ENCODE assay signal across 8 mouse cellular contexts in the genomic region with DNA sequence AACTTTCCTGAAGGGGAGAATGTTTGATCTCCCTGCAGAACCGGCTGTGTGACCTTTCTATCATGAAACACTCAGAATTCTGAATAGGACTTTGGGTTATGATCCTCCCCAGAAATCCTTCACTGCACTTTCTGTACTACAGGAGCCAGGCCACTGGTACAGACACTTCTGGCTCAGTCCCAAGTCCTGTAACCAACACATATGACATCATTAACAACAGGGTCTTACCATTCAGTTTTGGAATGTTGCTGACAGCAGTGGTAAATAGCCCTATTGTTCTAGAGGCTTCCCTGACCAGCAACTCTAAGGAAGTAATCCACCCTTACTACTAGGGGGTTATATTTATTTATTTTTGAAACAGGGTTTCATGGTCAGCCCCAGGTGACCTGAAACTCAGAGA. TPM values are rescaled to one million over a fixed set of nuclear protein-coding genes. Genes with fewer than 3 reads are reported as not detected.
DNase-seq lines count a peak whose midpoint lies in the region; ATAC-seq and TF ChIP-seq lines count a peak whose summit lies in the region.

Gene Proca1 (plus strand): TSS at position 280 of the 400 bp plus-strand sequence.

- H3K9ac ChIP-seq in forebrain, embryonic 11.5 days (ENCODE audit: low read length) = no peak within 1 kb of the TSS
- no peak within 1 kb of the TSS for H3K9ac ChIP-seq in forebrain, embryonic 14.5 days (ENCODE audit: low read length)
- no peak within 1 kb of the TSS for H3K9ac ChIP-seq in hindbrain, embryonic 16.5 days (ENCODE audit: low read depth, low read length)
- no peak within 1 kb of the TSS for H3K9ac ChIP-seq in neural tube, embryonic 13.5 days

- peak within 1 kb of the TSS; percentile 35; the same call in 1 of the 2 replicates for H3K4me3 ChIP-seq in forebrain, embryonic 11.5 days (ENCODE audit: low read depth, low read length)
- no peak within 1 kb of the TSS for H3K4me3 ChIP-seq in forebrain, embryonic 14.5 days (ENCODE audit: low read depth, low read length)
- peak within 1 kb of the TSS; percentile 91 for H3K4me3 ChIP-seq in megakaryocyte, embryonic 14.5 days (replicated peaks)
- no peak within 1 kb of the TSS for H3K4me3 ChIP-seq in hindbrain, embryonic 16.5 days (ENCODE audit: low read length)
- peak within 1 kb of the TSS; percentile 36; the same call in 1 of the 2 replicates for H3K4me3 ChIP-seq in neural tube, embryonic 13.5 days
- H3K4me3 ChIP-seq in layer of hippocampus, adult 2 months = no peak within 1 kb of the TSS

- 74% methylated on average over 1 of the region's 1 CpGs for WGBS in forebrain, embryonic 11.5 days
- WGBS in forebrain, embryonic 14.5 days = 88% methylated on average over 1 of the region's 1 CpGs
- 85% methylated on average over 1 of the region's 1 CpGs for WGBS in hindbrain, embryonic 16.5 days
- WGBS in neural tube, embryonic 13.5 days = 85% methylated on average over 1 of the region's 1 CpGs

- H3K27me3 ChIP-seq in forebrain, embryonic 11.5 days (ENCODE audit: control insufficient read depth, insufficient read depth, low read length) = no peaks in the 10 kb centered on the region
- no peaks in the 10 kb centered on the region for H3K27me3 ChIP-seq in forebrain, embryonic 14.5 days (replicated peaks; ENCODE audit: control insufficient read depth, insufficient read depth, low read length)
- H3K27me3 ChIP-seq in megakaryocyte, embryonic 14.5 days (replicated peaks) = peaks cover 52% of the 10 kb centered on the region
- no peaks in the 10 kb centered on the region for H3K27me3 ChIP-seq in hindbrain, embryonic 16.5 days (replicated peaks; ENCODE audit: control insufficient read depth, insufficient read depth, low read length)
- no peaks in the 10 kb centered on the region for H3K27me3 ChIP-seq in neural tube, embryonic 13.5 days

- ATAC-seq in forebrain, embryonic 11.5 days (replicated peaks; ENCODE audit: low FRiP score) = no peak
- ATAC-seq in forebrain, embryonic 14.5 days = no peak
- no peak for ATAC-seq in megakaryocyte, adult 5-6 weeks (ENCODE audit: poor library complexity, severe bottlenecking)
- ATAC-seq in hindbrain, embryonic 16.5 days = no peak
- ATAC-seq in neural tube, embryonic 13.5 days (ENCODE audit: low read depth) = no peak

- H3K4me1 ChIP-seq in forebrain, embryonic 11.5 days (replicated peaks; ENCODE audit: control insufficient read depth, insufficient read depth, low read length) = peaks cover 14% of the 10 kb centered on the region; the same call in 1 of the 2 replicates
- peaks cover 9% of the 10 kb centered on the region for H3K4me1 ChIP-seq in forebrain, embryonic 14.5 days (ENCODE audit: control insufficient read depth, insufficient read depth, low read length)
- peaks cover 52% of the 10 kb centered on the region for H3K4me1 ChIP-seq in megakaryocyte, embryonic 14.5 days
- peaks cover 12% of the 10 kb centered on the region for H3K4me1 ChIP-seq in hindbrain, embryonic 16.5 days (ENCODE audit: control insufficient read depth, insufficient read depth, low read depth, low read length)
- peaks cover 25% of the 10 kb centered on the region for H3K4me1 ChIP-seq in neural tube, embryonic 13.5 days (replicated peaks)

- no peaks in the 10 kb centered on the region for H3K9me3 ChIP-seq in forebrain, embryonic 11.5 days (ENCODE audit: control insufficient read depth, low read length)
- H3K9me3 ChIP-seq in forebrain, embryonic 14.5 days (replicated peaks; ENCODE audit: control insufficient read depth, low read length) = no peaks in the 10 kb centered on the region
- H3K9me3 ChIP-seq in megakaryocyte, embryonic 14.5 days = peaks cover 9% of the 10 kb centered on the region
- no peaks in the 10 kb centered on the region for H3K9me3 ChIP-seq in hindbrain, embryonic 16.5 days (ENCODE audit: control insufficient read depth, low read length)
- no peaks in the 10 kb centered on the region for H3K9me3 ChIP-seq in neural tube, embryonic 13.5 days

- H3K27ac ChIP-seq in forebrain, embryonic 11.5 days (ENCODE audit: low read depth, low read length) = no peak within 1 kb of the TSS
- no peak within 1 kb of the TSS for H3K27ac ChIP-seq in forebrain, embryonic 14.5 days (ENCODE audit: low read depth, low read length)
- no peak within 1 kb of the TSS for H3K27ac ChIP-seq in hindbrain, embryonic 16.5 days (ENCODE audit: low read depth, low read length)
- no peak within 1 kb of the TSS for H3K27ac ChIP-seq in neural tube, embryonic 13.5 days (replicated peaks)
- no peak within 1 kb of the TSS for H3K27ac ChIP-seq in layer of hippocampus, adult 2 months

- TF ChIP-seq CTCF in layer of hippocampus, adult 2 months (conservative IDR thresholded peaks at IDR 0.05) = no peak

- no peak for DNase-seq in forebrain, embryonic 11.5 days (ENCODE audit: low spot score)
- DNase-seq in forebrain, embryonic 14.5 days (ENCODE audit: low spot score) = no peak
- no peak for DNase-seq in layer of hippocampus, adult 2 months (ENCODE audit: low spot score in 2 of 2)
- DNase-seq in cerebellum, postnatal 36 days = no peak

- no peak within 1 kb of the TSS for H3K4me2 ChIP-seq in forebrain, embryonic 11.5 days (ENCODE audit: low read depth, low read length, severe bottlenecking)
- no peak within 1 kb of the TSS; the same call in 1 of the 2 replicates for H3K4me2 ChIP-seq in forebrain, embryonic 14.5 days (ENCODE audit: low read length)
- peak within 1 kb of the TSS; percentile 58; the same call in 1 of the 2 replicates for H3K4me2 ChIP-seq in hindbrain, embryonic 16.5 days (ENCODE audit: low read length)
- H3K4me2 ChIP-seq in neural tube, embryonic 13.5 days = peak within 1 kb of the TSS; percentile 50; the same call in 1 of the 2 replicates

- H3K36me3 ChIP-seq in forebrain, embryonic 11.5 days (ENCODE audit: control insufficient read depth, insufficient read depth, low read length) = peaks cover 5% of the 10 kb centered on the region
- H3K36me3 ChIP-seq in forebrain, embryonic 14.5 days (ENCODE audit: control insufficient read depth, insufficient read depth, low read length) = peaks cover 30% of the 10 kb centered on the region
- H3K36me3 ChIP-seq in megakaryocyte, embryonic 14.5 days (replicated peaks; ENCODE audit: low read length) = no peaks in the 10 kb centered on the region
- peaks cover 9% of the 10 kb centered on the region; the same call in 1 of the 2 replicates for H3K36me3 ChIP-seq in hindbrain, embryonic 16.5 days (ENCODE audit: control insufficient read depth, insufficient read depth, low read length)
- peaks cover 36% of the 10 kb centered on the region for H3K36me3 ChIP-seq in neural tube, embryonic 13.5 days

RNA-seq across cellular contexts. Expression of gene Proca1, which starts in this region (rescaled TPM):
- polyA plus RNA-seq in forebrain, embryonic 11.5 days (2014; fragmentation: Nextera tagmentation; extraction: Ambion mirVana) = 1.4 and 1.6 TPM in 2 replicates
- 0.55 and 0.73 TPM in 2 replicates for polyA plus RNA-seq in forebrain, embryonic 14.5 days (2014; fragmentation: Nextera tagmentation; extraction: Ambion mirVana)
- polyA plus RNA-seq in megakaryocyte, embryonic 14.5 days (2012; ENCODE audit: insufficient read depth, low replicate concordance) = 0.22 TPM in 1 of 2 replicates, not detected in the other
- total RNA-seq in megakaryocyte, adult 5-6 weeks (2015) = 0.62 and 1.6 TPM in 2 replicates
- total RNA-seq in megakaryocyte, adult 5-6 weeks (2017) = 1.1 and 1.3 TPM in 2 replicates
- 2.3 and 4.0 TPM in 2 replicates for polyA plus RNA-seq in hindbrain, embryonic 16.5 days (2015; fragmentation: Nextera tagmentation; extraction: Ambion mirVana)
- polyA plus RNA-seq in neural tube, embryonic 13.5 days (2015; fragmentation: Nextera tagmentation; extraction: Ambion mirVana) = 1.7 and 2.3 TPM in 2 replicates
- total RNA-seq in layer of hippocampus, adult 2 months (2021) = 1 to 10 TPM; 3.7 to 5.5 TPM

Comparison
In these comparisons a context has a peak if more than half of its experiments do, and no peak if none do; other contexts are left out.
1. H3K4me3 ChIP-seq: peak in forebrain, embryonic 11.5 days (single experiment), megakaryocyte, embryonic 14.5 days (single experiment) and neural tube, embryonic 13.5 days (single experiment); none in forebrain, embryonic 14.5 days (single experiment), hindbrain, embryonic 16.5 days (single experiment) and layer of hippocampus, adult 2 months (single experiment).
2. H3K4me2 ChIP-seq: peak in hindbrain, embryonic 16.5 days (single experiment) and neural tube, embryonic 13.5 days (single experiment); none in forebrain, embryonic 11.5 days (single experiment) and forebrain, embryonic 14.5 days (single experiment).